Mouse (Mus musculus): ENCODE results near the gene Gm49405. TPM values are rescaled to one million over a fixed set of nuclear protein-coding genes. Genes with fewer than 3 reads are reported as not detected.
"Not testable (repeated sequence)": the region's sequence is repeated elsewhere in the genome, so short reads cannot be mapped to it uniquely, and the experiment has no call there.

The Gm49405 gene
- 1 to 10 TPM in 2 of 4 experiments, under 1 TPM in 2; 0.76 to 1.3 (median 1.1) TPM for total RNA-seq (2022)

- peak; percentile 93 to 95 for DNase-seq (ENCODE audit: low spot score in 2 of 2)
Observed at GRCm38 (mm10) chr19:4000119-4000900, at the start of gene Gm49405, which contains the start of gene Nudt8. Gm49405 (plus strand) TSS chr19:4000626. Nudt8 (plus strand) TSS chr19:4000580.

GRCm38 (mm10) chr19:3951461-3951860 lies 49.0 kb upstream of the Gm49405 start:
- DNase-seq (ENCODE audit: low spot score in 2 of 2) = no peak

GRCm38 (mm10) chr19:3952099-3952498 lies 48.3 kb upstream of the Gm49405 start:
- DNase-seq (ENCODE audit: low spot score in 2 of 2) = no peak

- no peak for DNase-seq (ENCODE audit: low spot score in 2 of 2)
Observed at GRCm38 (mm10) chr19:3955033-3955432, 45.4 kb upstream of the Gm49405 start.

GRCm38 (mm10) chr19:3955804-3956203 lies 44.6 kb upstream of the Gm49405 start:
- no peak for DNase-seq (ENCODE audit: low spot score in 2 of 2)

GRCm38 (mm10) chr19:3957296-3958036 lies 43.0 kb upstream of the Gm49405 start:
- DNase-seq (ENCODE audit: low spot score in 2 of 2) = not testable (repeated sequence)

GRCm38 (mm10) chr19:3958470-3958869 lies 42.0 kb upstream of the Gm49405 start, which contains the start of gene Aldh3b3:
Aldh3b3 (plus strand) TSS chr19:3958645.
- no peak for DNase-seq (ENCODE audit: low spot score in 2 of 2)

GRCm38 (mm10) chr19:3959030-3959429 lies 41.4 kb upstream of the Gm49405 start:
- DNase-seq (ENCODE audit: low spot score in 2 of 2) = no peak

GRCm38 (mm10) chr19:3960211-3960610 lies 40.2 kb upstream of the Gm49405 start:
- no peak for DNase-seq (ENCODE audit: low spot score in 2 of 2)

GRCm38 (mm10) chr19:3961805-3962204 lies 38.6 kb upstream of the Gm49405 start:
- DNase-seq (ENCODE audit: low spot score in 2 of 2) = not testable (repeated sequence)

- no peak for DNase-seq (ENCODE audit: low spot score in 2 of 2)
Observed at GRCm38 (mm10) chr19:3962469-3962868, 38.0 kb upstream of the Gm49405 start.

- no peak for DNase-seq (ENCODE audit: low spot score in 2 of 2)
Observed at GRCm38 (mm10) chr19:3964030-3964429, 36.4 kb upstream of the Gm49405 start.

GRCm38 (mm10) chr19:3966330-3967075 lies 33.9 kb upstream of the Gm49405 start:
- DNase-seq (ENCODE audit: low spot score in 2 of 2) = no peak

GRCm38 (mm10) chr19:3967258-3967657 lies 33.2 kb upstream of the Gm49405 start:
- DNase-seq (ENCODE audit: low spot score in 2 of 2) = no peak

GRCm38 (mm10) chr19:3972229-3972628 lies 28.2 kb upstream of the Gm49405 start, which contains the start of gene Aldh3b2:
Aldh3b2 (plus strand) TSS chr19:3972328.
- DNase-seq (ENCODE audit: low spot score in 2 of 2) = no peak

GRCm38 (mm10) chr19:3974608-3975007 lies 25.8 kb upstream of the Gm49405 start:
- not testable (repeated sequence) for DNase-seq (ENCODE audit: low spot score in 2 of 2)

GRCm38 (mm10) chr19:3975866-3976265 lies 24.6 kb upstream of the Gm49405 start:
- DNase-seq (ENCODE audit: low spot score in 2 of 2) = no peak

GRCm38 (mm10) chr19:3980309-3980708 lies 20.1 kb upstream of the Gm49405 start:
- peak; percentile 41 to 46 for DNase-seq (ENCODE audit: low spot score in 2 of 2)

GRCm38 (mm10) chr19:3980917-3981316 lies 19.5 kb upstream of the Gm49405 start:
- no peak for DNase-seq (ENCODE audit: low spot score in 2 of 2)

GRCm38 (mm10) chr19:3983527-3984200 lies 16.8 kb upstream of the Gm49405 start:
- DNase-seq (ENCODE audit: low spot score in 2 of 2) = no peak

- DNase-seq (ENCODE audit: low spot score in 2 of 2) = no peak
Observed at GRCm38 (mm10) chr19:3985261-3985681, 15.2 kb upstream of the Gm49405 start.
